Mouse (Mus musculus) cerebellum, adult 8-10 months (tissue): ENCODE measurements at regions not wholly inside any gene's neighbourhood (a gene's known extent, or its start where the extent isn't known, plus 50 kb on each side); places are given as distances from the start of the nearest gene placed in this dataset.

Source experiments
- DNase-seq: peaks from one replicate; pipeline ENCODE4 v3.0.0; 2022

GRCm38 (mm10) chr12:92589725-92590124, 740.8 kb upstream of the Sel1l start:
- DNase-seq, result no peak

GRCm38 (mm10) chr12:92589305-92589704, 740.3 kb upstream of the Sel1l start:
- no peak for DNase-seq

- no peak for DNase-seq
Measured at GRCm38 (mm10) chr12:92578596-92578995, 729.6 kb upstream of the Sel1l start.
